Mouse (Mus musculus) retina, embryonic 14.5 days (tissue): ENCODE measurements around the gene Zer1.
A peak's percentile ranks its signal among the peaks of the same experiment; 100 is the strongest.

Experiments
- DNase-seq: peaks from one replicate; pipeline ENCODE4 v3.0.0-alpha.2; 2015; ENCODE audit warnings: low spot score

Zer1 gene

GRCm38 (mm10) chr2:30051992-30052761 is 72.2 kb downstream of the Zer1 start:
- DNase-seq, result peak; percentile 45

GRCm38 (mm10) chr2:30049831-30050230 is 74.6 kb downstream of the Zer1 start:
- DNase-seq, result no peak

- DNase-seq, result peak; percentile 98
Observed at GRCm38 (mm10) chr2:30048699-30049388, 75.5 kb downstream of the Zer1 start, which contains the start of gene Wdr34. Gene Wdr34 (minus strand): TSS chr2:30048881.

- DNase-seq, result no peak
Observed at GRCm38 (mm10) chr2:30048101-30048501, 76.3 kb downstream of the Zer1 start.
